Mouse (Mus musculus) urinary bladder, postnatal 10 days (tissue): Measurements from ENCODE around the gene Trmt112.
"Not testable (repeated sequence)": the region's sequence is repeated elsewhere in the genome, so short reads cannot be mapped to it uniquely, and the experiment has no call there.

ENCODE experiments used
- DNase-seq: peaks from one replicate; pipeline ENCODE4 v3.0.0; 2022; ENCODE audit warnings: low spot score

Trmt112 gene

DNA sequence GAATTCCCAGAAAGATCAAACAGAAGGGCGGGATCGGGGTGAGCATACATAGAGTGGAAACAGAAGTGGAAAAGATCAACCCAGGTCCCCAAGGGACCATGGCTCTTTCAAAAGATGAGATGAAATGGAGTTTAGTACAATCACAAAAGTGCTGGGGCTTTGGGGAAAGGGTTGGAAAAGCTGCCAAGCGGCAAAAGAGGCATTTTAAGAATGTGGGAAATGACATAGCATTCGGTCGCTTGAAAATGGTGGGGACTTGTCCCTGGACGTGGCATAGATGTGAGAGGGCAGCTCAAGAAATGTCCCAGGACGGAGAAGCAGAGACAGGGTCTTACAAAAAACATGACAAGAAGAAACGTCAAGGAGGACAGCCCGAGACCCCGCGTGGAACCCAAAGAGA lies 477 bp upstream of the Trmt112 start:
- no peak for DNase-seq

GRCm38 (mm10) chr19:6910306-6910705 lies 808 bp downstream of the Trmt112 start:
- DNase-seq = not testable (repeated sequence)

GRCm38 (mm10) chr19:6911101-6912074 lies 1.9 kb downstream of the Trmt112 start:
- no peak for DNase-seq

- DNase-seq = no peak
Observed at GRCm38 (mm10) chr19:6912205-6912970, 2.9 kb downstream of the Trmt112 start.

DNA sequence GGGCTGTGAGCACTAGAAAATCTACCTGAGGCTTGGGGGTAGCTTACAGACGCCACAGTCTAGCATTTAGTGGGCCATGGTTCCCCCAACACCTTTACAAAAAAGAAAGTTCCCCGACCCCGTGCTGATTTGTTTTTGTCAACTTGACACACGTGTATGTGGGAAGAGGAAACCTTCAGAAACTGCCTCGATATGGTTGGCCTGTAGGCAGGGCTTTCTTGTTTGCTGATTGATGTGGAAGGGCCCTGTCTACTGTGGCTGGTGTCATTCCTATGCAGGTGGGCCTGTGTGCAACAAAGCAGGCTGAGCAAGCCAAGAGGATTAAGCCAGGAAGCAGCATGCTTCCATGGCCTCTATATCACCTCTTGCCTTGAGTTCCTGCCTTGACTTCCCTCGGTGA lies 3.5 kb downstream of the Trmt112 start:
- DNase-seq = no peak

GRCm38 (mm10) chr19:6913991-6914390 lies 4.5 kb downstream of the Trmt112 start:
- no peak for DNase-seq

DNA sequence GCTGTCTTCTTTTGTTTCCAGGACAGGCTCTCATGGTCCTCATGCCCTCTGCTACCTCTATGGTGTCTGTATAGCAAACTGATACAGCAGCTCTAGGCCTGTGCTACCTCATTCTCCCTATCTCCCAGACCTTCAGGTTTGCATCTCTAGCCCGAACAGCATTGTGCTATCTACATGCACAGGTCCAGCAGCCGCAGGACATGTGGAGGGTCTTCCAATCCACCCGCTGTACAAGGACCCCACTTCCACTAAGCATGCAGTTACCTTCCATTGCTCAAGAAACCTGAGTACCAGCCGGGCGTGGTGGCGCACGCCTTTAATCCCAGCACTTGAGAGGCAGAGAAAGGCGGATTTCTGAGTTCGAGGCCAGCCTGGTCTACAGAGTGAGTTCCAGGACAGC lies 5.0 kb downstream of the Trmt112 start:
- no peak for DNase-seq

- no peak for DNase-seq
Observed at GRCm38 (mm10) chr19:6915276-6915675, 5.8 kb downstream of the Trmt112 start.

GRCm38 (mm10) chr19:6916496-6916895 lies 7.0 kb downstream of the Trmt112 start:
- no peak for DNase-seq

DNA sequence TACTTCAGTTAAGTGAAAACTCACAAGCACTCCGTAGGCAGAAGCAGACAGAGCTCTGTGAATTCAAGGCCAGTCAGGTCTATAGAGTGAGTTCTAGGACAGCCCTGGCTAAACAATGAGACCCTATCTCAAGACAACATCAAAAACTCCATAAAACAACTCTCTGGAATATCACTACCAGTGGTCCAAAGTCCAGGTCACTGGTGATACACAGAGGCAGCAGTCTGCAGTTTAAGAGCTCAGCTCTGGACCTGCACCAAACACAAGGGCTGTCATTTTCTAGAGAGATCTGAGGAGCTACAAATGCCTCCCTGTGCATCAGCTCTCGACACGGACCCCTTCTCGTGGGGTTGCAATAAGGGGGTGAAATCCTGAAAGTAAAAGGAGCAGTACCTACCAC lies 8.8 kb downstream of the Trmt112 start:
- no peak for DNase-seq

GRCm38 (mm10) chr19:6919431-6919830 lies 9.9 kb downstream of the Trmt112 start:
- DNase-seq = no peak

- DNase-seq = no peak
Observed at GRCm38 (mm10) chr19:6919876-6920740, 10.6 kb downstream of the Trmt112 start.

GRCm38 (mm10) chr19:6920741-6921636 lies 11.5 kb downstream of the Trmt112 start:
- DNase-seq = no peak

DNA sequence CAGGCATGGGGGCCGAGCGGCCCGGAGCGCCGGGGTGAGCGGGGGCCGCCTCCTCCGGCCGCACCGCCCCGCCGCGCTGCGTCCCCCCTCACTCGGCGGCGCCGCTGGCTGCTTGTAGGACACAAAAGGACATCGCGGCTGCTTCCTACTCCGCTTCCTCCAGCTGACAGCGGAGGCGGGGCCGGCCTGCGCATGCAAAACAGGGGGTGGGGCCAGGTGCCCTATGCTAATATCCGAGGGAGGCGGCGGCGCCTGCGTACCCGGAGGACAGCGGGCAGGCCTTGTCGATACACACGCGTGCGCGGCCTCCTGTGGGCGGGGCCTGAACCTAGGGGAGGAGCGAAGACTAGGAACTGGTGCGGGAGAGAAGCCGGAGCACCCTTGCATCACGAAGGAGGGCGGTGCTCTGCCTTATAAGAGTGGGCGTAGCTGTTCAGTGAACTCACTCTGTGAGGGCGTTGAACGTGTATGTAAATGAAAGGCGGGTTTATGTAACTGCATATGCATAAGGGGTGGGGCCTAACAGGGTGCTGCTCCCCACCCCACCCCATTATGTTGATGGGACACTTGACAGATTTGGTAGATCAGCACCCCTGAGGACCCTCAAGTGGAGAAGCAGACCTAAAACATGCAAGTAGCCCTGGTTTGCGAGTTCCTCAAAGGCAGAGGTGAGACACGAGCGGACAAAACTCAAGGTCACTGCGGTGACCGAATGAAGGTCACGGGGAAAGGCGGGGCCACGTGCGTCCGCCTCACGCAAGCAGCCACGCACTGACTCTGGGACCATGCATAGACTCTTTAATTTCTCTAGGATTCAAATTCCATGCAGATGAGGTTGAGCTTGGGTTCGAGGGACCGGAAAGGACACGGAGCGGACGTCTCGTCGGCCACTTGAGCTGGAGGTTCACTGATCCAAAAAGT lies 12.4 kb downstream of the Trmt112 start, which contains the start of gene Esrra:
Gene Esrra, minus strand, starts transcription at position 167 of the 921 bp plus-strand sequence.
- DNase-seq = peak; percentile 100

- DNase-seq = no peak
Observed at GRCm38 (mm10) chr19:6922901-6923735, 13.6 kb downstream of the Trmt112 start.

DNA sequence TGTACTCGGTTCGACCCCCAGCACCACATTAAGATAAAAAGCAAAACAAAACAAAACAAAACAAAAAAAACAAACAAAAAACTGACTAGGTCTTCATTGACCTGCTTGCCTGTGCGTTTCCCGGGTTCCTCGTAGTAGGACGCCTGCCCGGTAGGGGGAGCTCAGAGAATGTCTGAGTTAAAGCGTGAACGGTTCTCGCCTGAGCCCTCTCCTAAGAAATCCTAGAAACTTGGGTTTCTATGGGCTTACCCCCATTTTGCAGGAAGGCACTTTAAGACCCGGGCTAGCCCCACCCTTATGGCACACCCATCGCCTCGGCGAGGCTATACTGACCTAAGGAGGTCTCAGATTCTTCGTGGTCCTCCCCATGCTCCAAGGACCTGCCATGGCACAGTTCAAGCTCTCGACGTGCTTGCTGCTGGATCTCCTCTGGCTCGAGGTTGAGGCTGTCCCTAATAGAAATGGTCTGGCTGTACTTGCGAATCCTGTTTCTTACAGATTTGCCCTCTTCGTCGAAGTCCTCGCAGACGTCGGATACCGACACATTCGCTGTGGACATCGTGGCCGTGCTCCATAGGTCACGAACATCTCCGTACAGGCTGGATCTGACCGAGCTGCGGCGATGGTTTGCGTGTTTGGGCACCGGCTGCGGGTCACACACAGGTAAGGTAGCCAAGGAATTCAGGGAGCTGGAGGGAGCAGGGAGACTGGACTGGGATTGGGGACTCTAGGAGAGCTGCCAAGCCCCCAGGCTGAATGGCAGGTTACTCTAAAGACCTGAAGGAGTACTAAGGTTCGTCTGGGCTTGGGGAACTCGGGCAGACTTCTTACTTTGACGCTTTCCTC lies 15.2 kb downstream of the Trmt112 start:
- DNase-seq = peak; percentile 66

DNA sequence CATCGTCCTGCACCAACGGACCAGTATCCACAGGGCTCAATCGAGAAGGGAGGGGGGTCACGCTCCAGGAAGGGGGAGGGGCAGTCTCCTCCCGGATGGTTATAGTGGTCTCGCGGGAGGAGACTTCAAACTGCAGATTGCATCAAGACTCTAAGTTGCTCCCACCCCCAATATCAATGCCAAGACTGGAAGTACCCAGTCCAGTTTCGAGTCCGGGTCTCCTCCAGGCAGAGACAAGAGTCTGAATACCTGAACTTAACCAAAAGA lies 15.7 kb downstream of the Trmt112 start, which contains the start of gene Catsperz:
Gene Catsperz, minus strand, starts transcription at position 74 of the 267 bp plus-strand sequence.
- DNase-seq = no peak
